Mouse (Mus musculus): ENCODE measurements around the gene Mdm2. TPM values are rescaled to one million over a fixed set of nuclear protein-coding genes. Genes with fewer than 3 reads are reported as not detected.

Gene Mdm2
- polyA plus RNA-seq, 1 experiment from 2014 or later = 14.8 TPM

DNA sequence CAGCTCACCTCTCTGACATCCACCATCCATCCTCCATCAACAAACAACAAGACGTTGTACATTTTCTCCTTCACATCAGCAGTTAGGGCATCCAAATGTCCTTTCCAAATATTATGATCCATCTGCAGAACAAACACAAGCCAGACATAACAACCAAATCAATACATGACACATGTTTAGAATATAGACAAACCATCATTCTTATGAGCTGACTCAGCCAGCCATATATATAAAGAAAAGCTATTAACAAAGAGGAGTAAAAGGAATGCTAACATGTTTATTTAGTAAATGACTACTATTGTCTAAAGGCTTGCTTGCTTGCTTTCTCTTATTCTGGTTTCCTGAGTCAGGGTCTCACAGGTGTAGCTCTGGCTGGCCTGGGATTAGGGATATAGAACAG lies 46.7 kb upstream of the Mdm2 start:
- TF ChIP-seq CTCF (IDR thresholded peaks at IDR 0.05; ENCODE audit: low read depth) (no peak), EP300 (optimal IDR thresholded peaks at IDR 0.05) (no peak)
- no peaks in the 10 kb centered on the region for H3K4me1 ChIP-seq (replicated peaks; ENCODE audit: control insufficient read depth, insufficient read depth)
- ATAC-seq (ENCODE audit: low FRiP score, low TSS enrichment) (no peak), DNase-seq (ENCODE audit: low spot score) (no peak)
- 72% methylated on average over 1 of the region's 1 CpGs for WGBS
- peaks cover 28% of the 10 kb centered on the region for H3K36me3 ChIP-seq (ENCODE audit: control insufficient read depth, insufficient read depth, low read length)
- H3K9ac ChIP-seq (ENCODE audit: low read length) = no peak overlapping the region
- H3K27me3 ChIP-seq (ENCODE audit: control insufficient read depth, insufficient read depth, low read length) = no peaks in the 10 kb centered on the region
- H3K9me3 ChIP-seq (ENCODE audit: control insufficient read depth, low read length) = no peaks in the 10 kb centered on the region
- no peak overlapping the region for H3K27ac ChIP-seq (replicated peaks)
- no peak overlapping the region for H3K4me2 ChIP-seq (replicated peaks; ENCODE audit: low read depth)
- no peak overlapping the region for H3K4me3 ChIP-seq (ENCODE audit: low read depth, low read length)

- ATAC-seq (ENCODE audit: low FRiP score, low TSS enrichment) = no peak
- 95% methylated on average over 5 of the region's 5 CpGs for WGBS
- no peak overlapping the region for H3K4me3 ChIP-seq (ENCODE audit: low read depth, low read length)
- H3K36me3 ChIP-seq (ENCODE audit: control insufficient read depth, insufficient read depth, low read length) = peaks cover 28% of the 10 kb centered on the region
- no peaks in the 10 kb centered on the region for H3K27me3 ChIP-seq (ENCODE audit: control insufficient read depth, insufficient read depth, low read length)
- no peak overlapping the region for H3K9ac ChIP-seq (ENCODE audit: low read length)
- no peak for DNase-seq (ENCODE audit: low spot score)
- no peaks in the 10 kb centered on the region for H3K9me3 ChIP-seq (ENCODE audit: control insufficient read depth, low read length)
- no peak for TF ChIP-seq CTCF (IDR thresholded peaks at IDR 0.05; ENCODE audit: low read depth)
- no peak for TF ChIP-seq EP300 (optimal IDR thresholded peaks at IDR 0.05)
- no peak overlapping the region for H3K27ac ChIP-seq (replicated peaks)
- H3K4me1 ChIP-seq (replicated peaks; ENCODE audit: control insufficient read depth, insufficient read depth) = no peaks in the 10 kb centered on the region
- no peak overlapping the region for H3K4me2 ChIP-seq (replicated peaks; ENCODE audit: low read depth)
These were observed 46.2 kb upstream of the Mdm2 start for GRCm38 (mm10) chr10:117756784-117757183.

- Histone ChIP-seq H3K4me1 (replicated peaks; ENCODE audit: control insufficient read depth, insufficient read depth) (no peaks in the 10 kb centered on the region), H3K27ac (replicated peaks) (no peak overlapping the region), H3K36me3 (ENCODE audit: control insufficient read depth, insufficient read depth, low read length) (peaks cover 24% of the 10 kb centered on the region), H3K4me2 (replicated peaks; ENCODE audit: low read depth) (no peak overlapping the region), H3K27me3 (ENCODE audit: control insufficient read depth, insufficient read depth, low read length) (no peaks in the 10 kb centered on the region), H3K9me3 (ENCODE audit: control insufficient read depth, low read length) (no peaks in the 10 kb centered on the region), H3K9ac (ENCODE audit: low read length) (no peak overlapping the region), H3K4me3 (ENCODE audit: low read depth, low read length) (no peak overlapping the region)
- TF ChIP-seq CTCF (IDR thresholded peaks at IDR 0.05; ENCODE audit: low read depth) = no peak
- TF ChIP-seq EP300 (optimal IDR thresholded peaks at IDR 0.05) = no peak
- 87% methylated on average over 11 of the region's 11 CpGs for WGBS
- DNase-seq (ENCODE audit: low spot score) = no peak
- no peak for ATAC-seq (ENCODE audit: low FRiP score, low TSS enrichment)
These were observed 45.4 kb upstream of the Mdm2 start for GRCm38 (mm10) chr10:117755799-117756467.

GRCm38 (mm10) chr10:117755086-117755798 lies 44.7 kb upstream of the Mdm2 start:
- H3K9me3 ChIP-seq (ENCODE audit: control insufficient read depth, low read length) = no peaks in the 10 kb centered on the region
- H3K4me1 ChIP-seq (replicated peaks; ENCODE audit: control insufficient read depth, insufficient read depth) = no peaks in the 10 kb centered on the region
- DNase-seq (ENCODE audit: low spot score) (no peak), ATAC-seq (ENCODE audit: low FRiP score, low TSS enrichment) (no peak)
- WGBS = 88% methylated on average over 13 of the region's 13 CpGs
- no peaks in the 10 kb centered on the region for H3K27me3 ChIP-seq (ENCODE audit: control insufficient read depth, insufficient read depth, low read length)
- no peak overlapping the region for H3K4me3 ChIP-seq (ENCODE audit: low read depth, low read length)
- H3K36me3 ChIP-seq (ENCODE audit: control insufficient read depth, insufficient read depth, low read length) = peaks cover 24% of the 10 kb centered on the region
- H3K4me2 ChIP-seq (replicated peaks; ENCODE audit: low read depth) = no peak overlapping the region
- H3K9ac ChIP-seq (ENCODE audit: low read length) = no peak overlapping the region
- H3K27ac ChIP-seq (replicated peaks) = no peak overlapping the region
- TF ChIP-seq CTCF (IDR thresholded peaks at IDR 0.05; ENCODE audit: low read depth) = no peak
- no peak for TF ChIP-seq EP300 (optimal IDR thresholded peaks at IDR 0.05)

DNA sequence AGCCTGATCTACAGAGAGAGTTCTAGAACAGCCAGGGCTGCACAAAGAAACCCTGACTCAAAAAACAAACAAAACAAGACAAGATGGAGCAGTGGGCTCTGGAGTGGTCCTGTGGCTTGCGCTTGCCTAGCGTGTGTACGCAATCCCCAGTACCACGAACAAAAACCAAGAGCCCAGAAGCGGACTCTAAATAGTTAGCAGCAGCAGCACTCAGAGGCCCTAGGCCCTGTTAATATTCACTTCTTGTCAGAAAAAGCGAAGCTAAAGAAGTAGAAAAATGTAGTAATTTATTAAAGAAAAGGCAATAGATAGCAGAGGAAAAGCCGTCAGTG lies 44.0 kb upstream of the Mdm2 start:
- no peak for TF ChIP-seq CTCF (IDR thresholded peaks at IDR 0.05; ENCODE audit: low read depth)
- no peak for TF ChIP-seq EP300 (optimal IDR thresholded peaks at IDR 0.05)
- Histone ChIP-seq H3K4me1 (replicated peaks; ENCODE audit: control insufficient read depth, insufficient read depth) (no peaks in the 10 kb centered on the region), H3K27me3 (ENCODE audit: control insufficient read depth, insufficient read depth, low read length) (no peaks in the 10 kb centered on the region), H3K4me2 (replicated peaks; ENCODE audit: low read depth) (no peak overlapping the region), H3K36me3 (ENCODE audit: control insufficient read depth, insufficient read depth, low read length) (peaks cover 25% of the 10 kb centered on the region), H3K27ac (replicated peaks) (no peak overlapping the region), H3K9me3 (ENCODE audit: control insufficient read depth, low read length) (no peaks in the 10 kb centered on the region), H3K4me3 (ENCODE audit: low read depth, low read length) (no peak overlapping the region), H3K9ac (ENCODE audit: low read length) (no peak overlapping the region)
- DNase-seq (ENCODE audit: low spot score) (no peak), ATAC-seq (ENCODE audit: low FRiP score, low TSS enrichment) (no peak)
- 90% methylated on average over 7 of the region's 7 CpGs for WGBS

Measured in stomach, postnatal 0 days (tissue).